Mouse (Mus musculus) frontal cortex, postnatal 14 days (tissue): ENCODE data around the gene Arid3b.
A peak's percentile ranks its signal among the peaks of the same experiment; 100 is the strongest.
"Not testable (repeated sequence)": the region's sequence is repeated elsewhere in the genome, so short reads cannot be mapped to it uniquely, and the experiment has no call there.

Experiments used
- DNase-seq, 2 experiments: peaks; one replicate each; pipeline ENCODE4 v3.0.0; 2022; ENCODE audit warnings: low spot score in 2 of 2

Arid3b gene

GRCm38 (mm10) chr9:57836581-57837170, at the start of gene Arid3b:
Arid3b (minus strand) TSS chr9:57836793.
- DNase-seq: peak; percentile 83 to 89

- DNase-seq: no peak
Observed at GRCm38 (mm10) chr9:57883413-57883812, 46.8 kb upstream of the Arid3b start.

GRCm38 (mm10) chr9:57881781-57882180, 45.2 kb upstream of the Arid3b start:
- not testable (repeated sequence) for DNase-seq

- DNase-seq: no peak
Observed at GRCm38 (mm10) chr9:57880278-57880677, 43.7 kb upstream of the Arid3b start.

GRCm38 (mm10) chr9:57879213-57879612, 42.6 kb upstream of the Arid3b start:
- no peak for DNase-seq

GRCm38 (mm10) chr9:57874994-57875393, 38.4 kb upstream of the Arid3b start:
- no peak for DNase-seq

- DNase-seq: no peak
Observed at GRCm38 (mm10) chr9:57874134-57874533, 37.5 kb upstream of the Arid3b start.

GRCm38 (mm10) chr9:57870273-57870816, 33.8 kb upstream of the Arid3b start:
- no peak for DNase-seq

- no peak for DNase-seq
Observed at GRCm38 (mm10) chr9:57868767-57869166, 32.2 kb upstream of the Arid3b start.

- DNase-seq: no peak
Observed at GRCm38 (mm10) chr9:57867880-57868279, 31.3 kb upstream of the Arid3b start.

GRCm38 (mm10) chr9:57867236-57867635, 30.6 kb upstream of the Arid3b start:
- DNase-seq: peak in 1 of 2 experiments; percentile 29

- DNase-seq: no peak
Observed at GRCm38 (mm10) chr9:57866530-57866929, 29.9 kb upstream of the Arid3b start.

GRCm38 (mm10) chr9:57864336-57864735, 27.7 kb upstream of the Arid3b start:
- DNase-seq: no peak

GRCm38 (mm10) chr9:57861951-57862471, 25.4 kb upstream of the Arid3b start:
- DNase-seq: peak; percentile 56 to 68

- DNase-seq: no peak
Observed at GRCm38 (mm10) chr9:57856456-57856855, 19.9 kb upstream of the Arid3b start.

GRCm38 (mm10) chr9:57854280-57854679, 17.7 kb upstream of the Arid3b start:
- no peak for DNase-seq

GRCm38 (mm10) chr9:57839032-57839431, 2.4 kb upstream of the Arid3b start:
- DNase-seq: no peak

GRCm38 (mm10) chr9:57835841-57836514, 615 bp downstream of the Arid3b start:
- DNase-seq: no peak

GRCm38 (mm10) chr9:57834629-57835417, 1.8 kb downstream of the Arid3b start:
- no peak for DNase-seq

- no peak for DNase-seq
Observed at GRCm38 (mm10) chr9:57833762-57834471, 2.7 kb downstream of the Arid3b start.

GRCm38 (mm10) chr9:57831267-57832082, 5.1 kb downstream of the Arid3b start:
- DNase-seq: peak; percentile 88 to 89
